Mouse (Mus musculus) heart, embryonic 16.5 days (tissue): Measurements from ENCODE around the gene Mapre1. TPM values are rescaled to one million over a fixed set of nuclear protein-coding genes. Genes with fewer than 3 reads are reported as not detected.
A peak's percentile ranks its signal among the peaks of the same experiment; 100 is the strongest.

Experiments used
- ATAC-seq: fragments of 200-750 bp; cut with Nextera tagmentation; replicated peaks from 2 replicates; pipeline ENCODE4 v1.8.0; 2017; ENCODE audit warnings: moderate number of reproducible peaks; ENCODE audit not compliant: insufficient read depth, low FRiP score; ENCODE audit errors: extremely low read depth
- H3K27ac ChIP-seq: fragments of 300-500 bp; sonication (generic); 2 replicates; pipeline ENCODE4 v1.5.1; 2014; ENCODE audit warnings: mild to moderate bottlenecking, low read length, control low read depth, moderate library complexity
- H3K27me3 ChIP-seq: fragments of 300-500 bp; sonication (generic); 2 replicates; pipeline ENCODE4 v1.6.1; 2014; ENCODE audit warnings: low read length, mixed read lengths; ENCODE audit not compliant: control insufficient read depth, insufficient read depth
- H3K36me3 ChIP-seq: fragments of 300-500 bp; sonication (generic); 2 replicates; pipeline ENCODE4 v1.6.1; 2014; ENCODE audit not compliant: control insufficient read depth, insufficient read depth
- H3K4me1 ChIP-seq: fragments of 300-500 bp; sonication (generic); 2 replicates; pipeline ENCODE4 v1.6.1; 2014; ENCODE audit warnings: low read length, mixed read lengths; ENCODE audit not compliant: control insufficient read depth, insufficient read depth
- H3K4me2 ChIP-seq: fragments of 300-500 bp; sonication (generic); 2 replicates; pipeline ENCODE4 v1.6.1; 2014; ENCODE audit warnings: low read depth, mild to moderate bottlenecking, control low read depth, low read length
- H3K4me3 ChIP-seq: fragments of 300-500 bp; sonication (generic); 2 replicates; pipeline ENCODE4 v1.5.1; 2014; ENCODE audit warnings: mild to moderate bottlenecking, control low read depth, low read length
- H3K9ac ChIP-seq: fragments of 300-500 bp; sonication (generic); 2 replicates; pipeline ENCODE4 v1.6.1; 2014; ENCODE audit warnings: low read length, control low read depth
- H3K9me3 ChIP-seq: fragments of 300-500 bp; sonication (generic); replicated peaks from 2 replicates; pipeline ENCODE4 v1.6.1; 2016; ENCODE audit warnings: low read length; ENCODE audit not compliant: control insufficient read depth
- WGBS: fragments of 180-500 bp; shearing (Covaris S2); extraction: QIAGEN DNeasy Blood & Tissue Kit; methylation state at CpG from one replicate; pipeline ENCODE4 v1.1.7; 2014; 5-methylcytosine and 5-hydroxymethylcytosine counted together
- polyA plus RNA-seq: library from polyadenylated mRNA; unstranded; fragments of >200 nt; fragmentation: Nextera tagmentation; extraction: Ambion mirVana; gene quantifications from 2 replicates; pipeline ENCODE4 v1.2.1, GENCODE M21; 2015

Mapre1 gene
- polyA plus RNA-seq, 1 experiment from 2014 or later: 246 TPM

DNA sequence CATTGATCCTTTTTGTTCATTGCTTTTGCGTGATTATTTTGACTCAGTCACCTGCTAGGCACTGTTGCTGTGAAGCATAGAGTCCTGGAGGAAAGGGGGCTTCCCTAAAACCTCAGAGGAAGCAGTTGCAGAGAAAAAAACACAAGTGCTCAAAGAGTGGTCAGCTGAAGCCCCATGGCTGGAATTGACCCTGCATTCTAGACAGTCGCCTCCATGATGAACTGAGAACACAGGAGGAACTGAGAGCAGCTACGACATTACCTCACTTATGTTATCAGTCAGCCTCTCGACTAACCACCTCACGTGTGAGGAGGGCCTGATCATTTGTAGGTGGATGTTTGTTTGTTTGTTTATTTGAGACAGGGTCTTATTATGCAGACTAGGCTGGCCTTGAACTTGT, 21.0 kb downstream of the Mapre1 start:
- H3K4me1 ChIP-seq: peaks cover 8% of the 10 kb centered on the region
- no peak overlapping the region for H3K4me2 ChIP-seq
- no peak for ATAC-seq
- no peaks in the 10 kb centered on the region for H3K9me3 ChIP-seq
- H3K27me3 ChIP-seq: no peaks in the 10 kb centered on the region
- no peak overlapping the region for H3K4me3 ChIP-seq
- H3K36me3 ChIP-seq: peaks cover 65% of the 10 kb centered on the region
- H3K9ac ChIP-seq: no peak overlapping the region
- H3K27ac ChIP-seq: no peak overlapping the region
- WGBS: 51% methylated on average over 5 of the region's 5 CpGs

DNA sequence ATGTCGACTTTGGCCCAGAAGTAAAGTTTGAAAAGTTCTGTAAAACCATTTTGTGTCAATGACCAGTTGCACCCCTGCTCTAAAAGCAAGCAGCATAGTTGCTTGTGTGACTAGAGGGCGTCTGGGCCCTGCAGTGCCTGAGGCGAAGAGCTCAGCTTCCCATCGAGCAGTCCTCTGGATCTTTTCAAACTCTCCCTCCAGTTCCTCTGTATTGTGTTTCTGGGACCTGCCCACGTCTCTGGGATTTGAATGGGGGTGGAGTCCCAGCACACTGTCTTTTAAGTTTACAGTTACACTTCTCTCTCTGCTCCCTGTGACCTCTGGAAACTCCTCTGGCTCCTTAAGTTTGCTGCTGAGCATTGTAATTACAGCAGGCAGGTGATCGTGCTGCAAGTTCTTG, 26.4 kb downstream of the Mapre1 start:
- Histone ChIP-seq H3K9me3 (no peaks in the 10 kb centered on the region), H3K4me3 (no peak overlapping the region), H3K4me2 (no peak overlapping the region), H3K4me1 (no peaks in the 10 kb centered on the region), H3K9ac (no peak overlapping the region), H3K36me3 (peaks cover 44% of the 10 kb centered on the region), H3K27me3 (no peaks in the 10 kb centered on the region), H3K27ac (no peak overlapping the region)
- 62% methylated on average over 6 of the region's 6 CpGs for WGBS
- ATAC-seq: no peak

DNA sequence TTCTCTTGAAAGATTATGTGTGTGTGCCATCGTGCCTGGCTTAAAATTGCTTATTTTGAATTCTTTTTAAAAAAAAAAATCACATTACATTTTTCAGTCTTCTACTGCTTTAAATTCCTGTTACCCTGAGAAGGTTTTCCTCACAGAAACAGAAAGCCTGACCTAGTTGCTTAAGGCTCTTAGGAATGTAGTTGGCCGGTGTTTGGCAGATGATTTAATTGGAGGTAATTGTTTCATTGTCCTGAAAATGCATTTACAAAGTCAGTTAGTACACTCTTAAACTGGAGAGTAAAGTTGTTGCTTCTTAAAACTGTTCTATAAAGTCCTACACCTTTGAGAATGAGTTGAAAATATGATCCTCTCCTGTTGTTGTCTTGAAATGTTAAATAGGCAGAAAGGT, 27.8 kb downstream of the Mapre1 start:
- no peak overlapping the region for H3K9ac ChIP-seq
- H3K4me2 ChIP-seq: no peak overlapping the region
- H3K27me3 ChIP-seq: no peaks in the 10 kb centered on the region
- peaks cover 40% of the 10 kb centered on the region for H3K36me3 ChIP-seq
- no peaks in the 10 kb centered on the region for H3K9me3 ChIP-seq
- no peak overlapping the region for H3K27ac ChIP-seq
- no peaks in the 10 kb centered on the region for H3K4me1 ChIP-seq
- ATAC-seq: no peak
- WGBS: 83% methylated on average over 2 of the region's 2 CpGs
- no peak overlapping the region for H3K4me3 ChIP-seq

DNA sequence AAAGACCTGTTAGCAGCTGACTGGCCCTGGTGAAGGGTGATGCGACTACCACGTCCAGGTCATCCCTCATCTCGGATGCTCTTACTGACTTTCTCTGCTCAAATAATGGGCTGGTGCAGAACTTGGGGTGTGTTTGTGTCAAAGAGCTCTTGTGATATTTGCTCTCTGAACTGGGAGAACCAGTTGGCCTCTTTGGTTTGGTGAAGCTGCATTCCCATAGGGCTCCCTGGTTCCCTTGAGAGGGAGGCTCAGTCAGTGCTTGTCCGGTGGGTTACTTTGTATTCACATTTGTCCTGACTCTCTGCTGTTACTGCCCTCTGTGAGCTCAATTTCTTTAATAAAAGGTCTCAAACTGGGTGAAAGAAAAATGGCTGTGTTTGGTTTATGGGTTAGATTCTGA, 31.9 kb downstream of the Mapre1 start:
- H3K36me3 ChIP-seq: peaks cover 18% of the 10 kb centered on the region
- H3K4me2 ChIP-seq: no peak overlapping the region
- no peak overlapping the region for H3K9ac ChIP-seq
- no peaks in the 10 kb centered on the region for H3K27me3 ChIP-seq
- ATAC-seq: no peak
- no peaks in the 10 kb centered on the region for H3K9me3 ChIP-seq
- 92% methylated on average over 4 of the region's 4 CpGs for WGBS
- no peak overlapping the region for H3K27ac ChIP-seq
- H3K4me1 ChIP-seq: no peaks in the 10 kb centered on the region
- H3K4me3 ChIP-seq: no peak overlapping the region

DNA sequence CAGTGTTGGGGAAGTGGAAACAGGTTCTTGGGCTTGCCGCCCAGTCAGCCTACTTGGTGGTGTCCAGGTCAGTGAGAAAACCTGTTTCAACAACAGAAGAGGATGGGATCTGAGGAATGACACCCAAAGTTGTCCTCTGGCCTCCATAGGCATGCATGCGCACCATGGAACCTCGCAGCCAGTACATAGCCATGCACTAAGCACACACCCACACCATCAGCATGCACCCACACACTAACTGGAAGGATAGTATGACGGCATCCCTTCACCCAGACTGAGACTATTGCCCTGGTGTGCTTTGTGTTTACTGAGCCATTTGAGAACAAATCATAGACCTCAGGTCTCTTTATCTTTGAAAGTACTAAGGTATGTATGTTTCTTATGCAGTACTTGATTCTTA, 34.4 kb downstream of the Mapre1 start:
- Histone ChIP-seq H3K36me3 (peaks cover 15% of the 10 kb centered on the region; the same call in 1 of the 2 replicates), H3K27ac (no peak overlapping the region), H3K4me2 (no peak overlapping the region), H3K4me3 (no peak overlapping the region), H3K4me1 (peaks cover 12% of the 10 kb centered on the region), H3K9me3 (no peaks in the 10 kb centered on the region), H3K27me3 (no peaks in the 10 kb centered on the region), H3K9ac (no peak overlapping the region)
- 95% methylated on average over 4 of the region's 4 CpGs for WGBS
- ATAC-seq: no peak

DNA sequence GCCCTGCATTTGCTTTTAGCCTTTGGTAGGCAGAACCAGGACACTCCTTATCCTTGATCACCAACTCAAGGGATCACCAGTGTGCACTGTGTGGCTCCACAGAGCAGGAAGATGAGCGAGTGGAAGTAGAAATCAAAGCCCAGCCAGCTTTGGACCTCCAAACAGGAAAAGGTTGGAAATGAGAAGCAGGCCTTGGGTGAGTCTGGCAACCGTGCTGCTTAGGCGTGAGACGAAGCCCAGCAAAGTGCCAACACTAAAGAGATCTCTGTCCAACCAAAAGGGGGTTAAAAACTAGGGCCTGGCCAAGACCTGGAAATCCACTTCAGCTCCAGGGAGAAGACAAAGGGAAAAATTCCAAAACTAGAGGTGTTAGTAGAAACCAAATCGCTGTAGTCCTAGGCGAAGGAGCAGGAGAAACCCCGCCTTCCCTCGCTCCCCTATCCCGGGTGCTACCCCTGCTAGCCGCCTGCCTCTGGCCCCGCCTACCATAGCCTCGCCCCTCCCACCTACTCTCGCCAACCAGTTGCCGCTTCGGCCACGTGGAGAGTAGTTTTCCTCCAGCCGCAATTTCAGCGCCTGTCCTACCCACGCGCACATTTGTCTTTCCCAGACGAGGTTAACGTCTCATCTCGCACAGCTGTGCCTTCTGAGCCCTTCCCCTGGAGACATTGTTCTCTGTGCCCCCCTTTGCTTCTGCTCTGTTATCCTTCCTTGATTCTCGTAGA, 37.7 kb downstream of the Mapre1 start:
- Histone ChIP-seq H3K9ac (peak overlapping the region; percentile 64), H3K4me2 (peak overlapping the region; percentile 90), H3K9me3 (no peaks in the 10 kb centered on the region), H3K27ac (peak overlapping the region; percentile 58; the same call in 1 of the 2 replicates), H3K4me3 (peak overlapping the region; percentile 52), H3K27me3 (no peaks in the 10 kb centered on the region; the same call in 1 of the 2 replicates), H3K36me3 (no peaks in the 10 kb centered on the region; the same call in 1 of the 2 replicates), H3K4me1 (peaks cover 12% of the 10 kb centered on the region)
- 10% methylated on average over 24 of the region's 24 CpGs for WGBS
- ATAC-seq: peak; percentile 86

DNA sequence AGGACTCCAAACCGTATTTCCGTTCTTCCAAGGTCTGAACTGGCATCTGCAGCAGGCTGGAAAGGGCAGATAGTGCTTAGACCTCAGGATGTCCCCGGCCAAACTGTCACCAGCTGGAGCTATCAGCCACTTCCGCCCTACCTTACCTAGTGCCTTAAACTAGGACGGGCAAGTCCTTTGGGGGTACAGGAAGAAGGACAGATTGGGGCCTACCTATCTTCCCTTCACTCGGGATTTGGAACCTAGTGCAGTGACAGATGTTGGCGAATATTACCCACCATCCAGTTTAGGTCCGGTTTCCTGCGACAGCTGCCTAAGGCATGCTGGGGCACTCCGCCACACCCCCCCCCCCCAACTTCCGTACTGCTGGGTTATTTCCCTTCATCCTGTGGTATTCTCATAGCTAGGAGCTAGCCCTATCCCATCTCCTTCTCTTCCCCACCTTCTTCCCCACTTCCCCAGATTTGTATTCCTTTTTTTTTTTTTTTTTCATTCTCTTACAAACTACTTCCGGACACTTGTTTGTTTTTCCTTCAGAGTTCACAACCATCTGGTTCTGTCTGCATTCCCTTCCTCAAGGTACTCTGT, 38.4 kb downstream of the Mapre1 start, which contains the start of gene Efcab8:
TSS of gene Efcab8 (plus strand) at position 538 of the 588 bp plus-strand sequence.
- Histone ChIP-seq H3K27ac (peak within 1 kb of the TSS; percentile 58; the same call in 1 of the 2 replicates), H3K36me3 (no peaks in the 10 kb centered on the region)

DNA sequence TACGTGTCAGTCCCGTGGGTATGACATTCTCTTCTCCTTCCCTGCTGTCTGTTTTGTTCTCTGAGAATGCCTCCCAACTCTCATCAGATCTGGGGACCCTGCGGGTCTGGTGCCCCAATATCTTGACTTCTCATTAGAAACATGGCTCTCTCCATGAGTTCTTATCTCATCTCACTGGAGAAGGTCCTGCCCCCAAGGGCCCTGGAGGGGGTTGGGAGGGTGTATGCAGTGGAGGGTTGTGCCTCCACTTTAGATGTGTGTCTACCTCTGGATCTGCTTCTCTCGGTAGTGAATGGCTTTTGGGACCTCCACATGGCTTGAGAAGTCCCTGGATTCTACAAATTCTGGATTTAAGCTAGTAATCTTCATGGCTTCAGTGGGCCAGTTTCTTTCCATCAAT, 40.1 kb downstream of the Mapre1 start:
- no peak overlapping the region for H3K4me3 ChIP-seq
- no peak overlapping the region for H3K27ac ChIP-seq
- no peak overlapping the region for H3K9ac ChIP-seq
- H3K4me1 ChIP-seq: peaks cover 16% of the 10 kb centered on the region
- no peak overlapping the region for H3K4me2 ChIP-seq
- H3K36me3 ChIP-seq: no peaks in the 10 kb centered on the region
- H3K9me3 ChIP-seq: no peaks in the 10 kb centered on the region
- no peak for ATAC-seq
- 74% methylated on average over 4 of the region's 4 CpGs for WGBS
- H3K27me3 ChIP-seq: no peaks in the 10 kb centered on the region; the same call in 1 of the 2 replicates

More for the DNA sequence above, 38.4 kb downstream of the Mapre1 start, which contains the start of gene Efcab8:
- Histone ChIP-seq H3K4me2 (peak within 1 kb of the TSS; percentile 90), H3K4me1 (peaks cover 12% of the 10 kb centered on the region), H3K4me3 (peak within 1 kb of the TSS; percentile 52), H3K27me3 (no peaks in the 10 kb centered on the region; the same call in 1 of the 2 replicates), H3K9me3 (no peaks in the 10 kb centered on the region), H3K9ac (peak within 1 kb of the TSS; percentile 64)
- ATAC-seq: peak; percentile 46; the same call in 1 of the 2 replicates
- 29% methylated on average over 12 of the region's 12 CpGs for WGBS

DNA sequence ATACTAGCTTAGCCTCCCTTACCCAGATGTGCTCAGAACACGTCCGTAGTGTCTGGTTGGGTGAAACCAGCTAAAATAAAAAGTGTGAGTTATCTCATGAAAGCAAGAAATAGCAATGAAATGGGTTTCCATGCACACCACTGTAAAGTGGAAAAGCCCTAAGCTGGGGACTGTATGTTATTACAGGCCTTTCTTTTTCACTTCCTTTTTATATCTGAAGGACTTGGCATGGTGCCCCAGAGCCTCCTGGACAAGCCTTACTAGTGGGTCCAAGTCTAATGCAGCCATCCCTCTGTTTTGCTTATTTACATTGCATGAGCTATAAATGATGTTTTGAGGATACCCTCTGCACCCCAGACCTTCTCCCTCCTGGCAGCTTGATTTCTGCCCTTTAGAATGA, 43.6 kb downstream of the Mapre1 start:
- no peak overlapping the region for H3K4me3 ChIP-seq
- H3K27ac ChIP-seq: no peak overlapping the region
- H3K27me3 ChIP-seq: no peaks in the 10 kb centered on the region; the same call in 1 of the 2 replicates
- H3K9me3 ChIP-seq: no peaks in the 10 kb centered on the region
- H3K4me2 ChIP-seq: no peak overlapping the region
- 79% methylated on average over 2 of the region's 2 CpGs for WGBS
- H3K9ac ChIP-seq: no peak overlapping the region
- H3K4me1 ChIP-seq: peaks cover 5% of the 10 kb centered on the region
- H3K36me3 ChIP-seq: no peaks in the 10 kb centered on the region
- no peak for ATAC-seq
